Mouse (Mus musculus): ENCODE measurements around the gene Zfp36l1. TPM values are rescaled to one million over a fixed set of nuclear protein-coding genes. Genes with fewer than 3 reads are reported as not detected.
A peak's percentile ranks its signal among the peaks of the same experiment; 100 is the strongest.

Gene Zfp36l1
- polyA plus RNA-seq (2016; fragmentation: Nextera tagmentation; extraction: Ambion mirVana) = 91.2 and 98.0 TPM in 2 replicates

- peak within 1 kb of the TSS; percentile 72 for H3K4me3 ChIP-seq
- ATAC-seq (ENCODE audit: low FRiP score, low read depth) = peak; percentile 57; the same call in 1 of the 2 replicates
- H3K27ac ChIP-seq (replicated peaks) = peak within 1 kb of the TSS; percentile 92
- H3K36me3 ChIP-seq = peaks cover 9% of the 10 kb centered on the region; the same call in 1 of the 2 replicates
- peak within 1 kb of the TSS; percentile 92 for H3K9ac ChIP-seq (replicated peaks)
- H3K9me3 ChIP-seq = no peaks in the 10 kb centered on the region
- under 1% methylated on average over 37 of the region's 42 CpGs for WGBS
- H3K27me3 ChIP-seq = peaks cover 7% of the 10 kb centered on the region; the same call in 1 of the 2 replicates
- H3K4me2 ChIP-seq (replicated peaks) = peak within 1 kb of the TSS; percentile 87
- H3K4me1 ChIP-seq = peaks cover 33% of the 10 kb centered on the region
Measured at GRCm38 (mm10) chr12:80112852-80113551, at the start of gene Zfp36l1. Gene Zfp36l1, minus strand, starts transcription at chr12:80113013.

DNA sequence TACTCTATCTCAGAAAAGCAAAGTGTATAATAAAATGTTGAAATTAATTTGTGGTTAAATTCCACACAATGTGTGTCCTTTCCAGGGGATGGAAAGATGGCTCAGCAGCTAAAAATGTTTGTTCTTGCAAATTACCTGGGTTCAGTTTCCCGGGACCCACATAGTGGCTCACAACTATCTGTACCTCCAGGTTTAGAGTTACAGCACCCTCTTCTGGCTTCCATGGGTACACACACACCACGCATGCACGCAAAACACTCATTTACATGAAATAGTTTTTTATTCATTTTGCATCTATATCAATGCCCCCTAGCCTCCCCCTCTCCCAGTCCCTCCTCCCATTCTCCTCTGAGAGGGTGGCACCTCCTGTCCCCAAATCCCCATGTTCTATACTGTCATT lies 49.6 kb upstream of the Zfp36l1 start:
- no peak overlapping the region for H3K9ac ChIP-seq (replicated peaks)
- H3K27me3 ChIP-seq = peaks cover 3% of the 10 kb centered on the region; the same call in 1 of the 2 replicates
- 0 out of 2 replicates have a peak, but pooled peaks cover 5% of the 10 kb centered on the region for H3K4me1 ChIP-seq
- H3K9me3 ChIP-seq = no peaks in the 10 kb centered on the region
- no peak overlapping the region for H3K4me3 ChIP-seq
- WGBS = 78% methylated on average over 3 of the region's 3 CpGs
- ATAC-seq (ENCODE audit: low FRiP score, low read depth) = no peak
- H3K27ac ChIP-seq (replicated peaks) = no peak overlapping the region
- no peak overlapping the region for H3K4me2 ChIP-seq (replicated peaks)
- no peaks in the 10 kb centered on the region for H3K36me3 ChIP-seq

- ATAC-seq (ENCODE audit: low FRiP score, low read depth) = no peak
- H3K4me1 ChIP-seq = no peaks in the 10 kb centered on the region
- no peak overlapping the region for H3K4me3 ChIP-seq
- peaks cover 3% of the 10 kb centered on the region; the same call in 1 of the 2 replicates for H3K27me3 ChIP-seq
- no peaks in the 10 kb centered on the region for H3K36me3 ChIP-seq
- no peaks in the 10 kb centered on the region for H3K9me3 ChIP-seq
- no peak overlapping the region for H3K4me2 ChIP-seq (replicated peaks)
- no peak overlapping the region for H3K27ac ChIP-seq (replicated peaks)
- H3K9ac ChIP-seq (replicated peaks) = no peak overlapping the region
- WGBS = 11% methylated on average over 5 of the region's 5 CpGs
Measured at GRCm38 (mm10) chr12:80157675-80158074, 44.9 kb upstream of the Zfp36l1 start.

GRCm38 (mm10) chr12:80153687-80154326 lies 41.0 kb upstream of the Zfp36l1 start:
- Histone ChIP-seq H3K27me3 (peaks cover under 1% of the 10 kb centered on the region; the same call in 1 of the 2 replicates), H3K4me3 (no peak overlapping the region), H3K9ac (replicated peaks) (no peak overlapping the region), H3K36me3 (no peaks in the 10 kb centered on the region), H3K4me2 (replicated peaks) (no peak overlapping the region), H3K9me3 (no peaks in the 10 kb centered on the region), H3K27ac (replicated peaks) (no peak overlapping the region), H3K4me1 (no peaks in the 10 kb centered on the region)
- ATAC-seq (ENCODE audit: low FRiP score, low read depth) = no peak
- WGBS = 47% methylated on average over 10 of the region's 10 CpGs

DNA sequence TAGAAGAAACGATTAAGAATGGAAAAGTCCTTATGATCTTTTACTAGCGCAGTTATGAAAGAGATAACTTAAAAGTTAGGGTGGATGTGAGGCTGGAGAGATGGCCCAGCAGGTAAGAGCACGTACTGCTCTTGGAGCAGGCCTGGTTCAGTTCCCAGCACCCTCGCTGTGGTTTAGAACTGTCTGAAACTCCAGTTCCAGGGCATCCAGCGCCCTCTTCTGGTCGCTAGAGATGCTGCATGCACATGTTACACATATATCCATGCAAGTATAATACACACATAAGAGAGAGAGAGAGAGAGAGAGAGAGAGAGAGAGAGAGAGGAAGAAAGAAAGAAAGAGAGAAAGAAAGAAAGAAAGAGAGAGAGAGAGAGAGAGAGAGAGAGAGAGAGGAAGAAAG lies 40.3 kb upstream of the Zfp36l1 start:
- Histone ChIP-seq H3K9ac (replicated peaks) (no peak overlapping the region), H3K9me3 (no peaks in the 10 kb centered on the region), H3K4me3 (no peak overlapping the region), H3K36me3 (no peaks in the 10 kb centered on the region), H3K27ac (replicated peaks) (no peak overlapping the region), H3K27me3 (no peaks in the 10 kb centered on the region), H3K4me2 (replicated peaks) (no peak overlapping the region), H3K4me1 (no peaks in the 10 kb centered on the region)
- ATAC-seq (ENCODE audit: low FRiP score, low read depth) = no peak
- WGBS = 82% methylated on average over 6 of the region's 6 CpGs

DNA sequence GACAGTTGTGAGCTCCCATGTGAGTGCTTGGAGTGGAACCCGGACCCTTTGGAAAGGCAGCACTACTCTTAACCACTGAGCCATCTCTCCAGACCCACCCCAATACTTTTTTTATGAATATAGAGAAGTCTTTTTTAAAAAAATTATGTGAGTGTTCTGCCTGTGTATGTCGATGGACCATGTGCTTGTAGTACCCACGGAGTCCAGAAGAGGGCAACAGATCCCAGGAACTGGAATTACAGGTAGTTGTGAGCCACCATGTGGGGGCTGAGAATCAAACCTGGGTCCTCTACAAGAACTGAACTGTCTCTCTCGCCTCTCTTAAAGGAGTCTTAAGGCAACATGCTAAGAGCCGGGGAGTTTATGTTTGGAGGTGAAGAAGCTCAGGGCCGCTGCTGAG lies 39.0 kb upstream of the Zfp36l1 start:
- no peak overlapping the region for H3K27ac ChIP-seq (replicated peaks)
- no peak for ATAC-seq (ENCODE audit: low FRiP score, low read depth)
- no peaks in the 10 kb centered on the region for H3K9me3 ChIP-seq
- no peaks in the 10 kb centered on the region for H3K27me3 ChIP-seq
- no peaks in the 10 kb centered on the region for H3K36me3 ChIP-seq
- H3K4me1 ChIP-seq = no peaks in the 10 kb centered on the region
- H3K9ac ChIP-seq (replicated peaks) = no peak overlapping the region
- no peak overlapping the region for H3K4me2 ChIP-seq (replicated peaks)
- no peak overlapping the region for H3K4me3 ChIP-seq
- 89% methylated on average over 6 of the region's 6 CpGs for WGBS

- Histone ChIP-seq H3K27me3 (no peaks in the 10 kb centered on the region), H3K9me3 (no peaks in the 10 kb centered on the region), H3K27ac (replicated peaks) (no peak overlapping the region), H3K4me1 (peaks cover 6% of the 10 kb centered on the region; the same call in 1 of the 2 replicates), H3K9ac (replicated peaks) (no peak overlapping the region), H3K36me3 (no peaks in the 10 kb centered on the region), H3K4me3 (no peak overlapping the region), H3K4me2 (replicated peaks) (no peak overlapping the region)
- WGBS = 24% methylated on average over 8 of the region's 8 CpGs
- ATAC-seq (ENCODE audit: low FRiP score, low read depth) = no peak
Measured at GRCm38 (mm10) chr12:80150624-80151023, 37.8 kb upstream of the Zfp36l1 start.

GRCm38 (mm10) chr12:80147563-80148214 lies 34.9 kb upstream of the Zfp36l1 start:
- Histone ChIP-seq H3K9me3 (no peaks in the 10 kb centered on the region), H3K4me1 (peaks cover 10% of the 10 kb centered on the region; the same call in 1 of the 2 replicates), H3K4me3 (no peak overlapping the region), H3K36me3 (no peaks in the 10 kb centered on the region), H3K4me2 (replicated peaks) (no peak overlapping the region), H3K27me3 (no peaks in the 10 kb centered on the region), H3K9ac (replicated peaks) (0 out of 2 replicates have a peak overlapping the region, but pooled peaks have one; percentile 3), H3K27ac (replicated peaks) (no peak overlapping the region)
- ATAC-seq (ENCODE audit: low FRiP score, low read depth) = no peak
- 86% methylated on average over 11 of the region's 11 CpGs for WGBS

DNA sequence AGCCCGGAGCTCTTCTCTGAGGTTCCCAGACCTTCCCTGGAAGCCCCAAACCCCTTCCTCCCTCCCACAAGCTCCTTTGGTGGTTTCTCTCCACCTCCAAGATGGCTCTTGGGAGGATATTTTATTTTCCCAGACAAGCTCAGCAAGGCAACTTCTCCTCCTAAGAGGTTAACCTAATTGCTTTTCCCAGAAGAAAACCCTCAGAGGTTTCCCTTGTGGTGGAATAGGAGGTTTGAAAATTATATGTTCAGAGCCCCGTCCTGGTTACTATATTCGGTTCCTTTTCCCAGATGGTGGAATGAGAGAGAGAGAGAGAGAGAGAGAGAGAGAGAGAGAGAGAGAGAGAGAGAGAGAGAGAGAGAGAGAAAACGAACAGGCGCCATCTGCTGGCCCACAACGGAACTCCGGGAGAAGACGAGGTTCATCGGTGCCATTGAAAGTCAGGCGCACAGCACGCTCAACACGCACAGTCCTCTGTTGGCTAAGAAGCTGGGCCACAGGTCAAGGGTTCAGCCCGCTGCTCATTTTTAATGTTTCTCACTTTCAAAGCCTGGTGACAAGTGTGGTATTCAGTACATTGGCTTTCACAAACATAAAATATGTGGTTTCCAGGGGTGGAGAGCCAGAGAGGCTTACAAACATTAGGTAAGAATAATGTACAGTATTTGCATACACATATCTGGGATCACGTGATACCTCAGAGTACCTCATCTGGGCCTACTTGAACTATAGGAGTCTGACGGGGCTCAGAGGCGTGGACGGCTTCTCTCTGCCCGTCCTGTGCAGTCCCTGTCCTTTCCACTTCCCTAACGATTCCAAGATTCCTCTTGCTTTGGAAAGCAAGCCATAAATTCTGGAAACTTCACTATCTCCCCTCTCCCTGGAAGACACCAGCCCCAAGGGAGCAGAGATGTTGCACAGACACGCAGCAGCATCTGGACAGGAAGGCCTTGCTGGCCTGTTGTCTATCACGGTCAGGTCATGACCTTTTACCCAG lies 33.7 kb upstream of the Zfp36l1 start:
- no peak overlapping the region for H3K9ac ChIP-seq (replicated peaks)
- no peaks in the 10 kb centered on the region for H3K36me3 ChIP-seq
- no peaks in the 10 kb centered on the region for H3K9me3 ChIP-seq
- 47% methylated on average over 21 of the region's 21 CpGs for WGBS
- H3K4me1 ChIP-seq = peaks cover 10% of the 10 kb centered on the region; the same call in 1 of the 2 replicates
- H3K4me2 ChIP-seq (replicated peaks) = no peak overlapping the region
- no peak for ATAC-seq (ENCODE audit: low FRiP score, low read depth)
- no peak overlapping the region for H3K27ac ChIP-seq (replicated peaks)
- H3K27me3 ChIP-seq = no peaks in the 10 kb centered on the region
- no peak overlapping the region for H3K4me3 ChIP-seq

DNA sequence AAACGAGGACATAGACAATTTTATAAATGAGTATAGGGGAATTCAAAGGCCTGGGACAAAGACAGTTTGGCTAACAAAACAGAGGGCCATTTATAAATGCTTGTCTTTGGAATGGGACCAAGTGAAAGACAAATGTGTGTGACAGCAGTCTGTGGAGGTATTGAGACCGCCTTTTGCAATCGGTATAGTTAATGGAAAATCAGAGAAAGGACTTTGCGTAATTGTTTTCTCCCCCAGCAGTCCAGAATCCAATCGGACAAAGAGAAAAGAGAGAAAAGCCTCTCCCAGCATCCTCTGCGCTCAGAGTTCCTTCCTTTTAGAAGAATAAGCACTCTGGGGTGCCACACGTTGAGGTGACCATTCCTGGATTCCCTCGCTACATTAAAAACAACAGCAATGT lies 32.6 kb upstream of the Zfp36l1 start:
- H3K4me3 ChIP-seq = no peak overlapping the region
- no peaks in the 10 kb centered on the region for H3K9me3 ChIP-seq
- peaks cover 2% of the 10 kb centered on the region; the same call in 1 of the 2 replicates for H3K27me3 ChIP-seq
- H3K9ac ChIP-seq (replicated peaks) = no peak overlapping the region
- H3K27ac ChIP-seq (replicated peaks) = no peak overlapping the region
- H3K4me1 ChIP-seq = peaks cover 10% of the 10 kb centered on the region; the same call in 1 of the 2 replicates
- ATAC-seq (ENCODE audit: low FRiP score, low read depth) = no peak
- H3K36me3 ChIP-seq = no peaks in the 10 kb centered on the region
- 66% methylated on average over 8 of the region's 8 CpGs for WGBS
- no peak overlapping the region for H3K4me2 ChIP-seq (replicated peaks)

GRCm38 (mm10) chr12:80144846-80145245 lies 32.0 kb upstream of the Zfp36l1 start:
- H3K4me1 ChIP-seq = peaks cover 10% of the 10 kb centered on the region; the same call in 1 of the 2 replicates
- H3K27me3 ChIP-seq = peaks cover 5% of the 10 kb centered on the region; the same call in 1 of the 2 replicates
- H3K36me3 ChIP-seq = no peaks in the 10 kb centered on the region
- no peak overlapping the region for H3K27ac ChIP-seq (replicated peaks)
- no peak for ATAC-seq (ENCODE audit: low FRiP score, low read depth)
- H3K4me2 ChIP-seq (replicated peaks) = no peak overlapping the region
- no peaks in the 10 kb centered on the region for H3K9me3 ChIP-seq
- 87% methylated on average over 3 of the region's 3 CpGs for WGBS
- H3K9ac ChIP-seq (replicated peaks) = no peak overlapping the region
- H3K4me3 ChIP-seq = no peak overlapping the region
